ENCODE assay signal across 9 mouse cellular contexts in the genomic region with DNA sequence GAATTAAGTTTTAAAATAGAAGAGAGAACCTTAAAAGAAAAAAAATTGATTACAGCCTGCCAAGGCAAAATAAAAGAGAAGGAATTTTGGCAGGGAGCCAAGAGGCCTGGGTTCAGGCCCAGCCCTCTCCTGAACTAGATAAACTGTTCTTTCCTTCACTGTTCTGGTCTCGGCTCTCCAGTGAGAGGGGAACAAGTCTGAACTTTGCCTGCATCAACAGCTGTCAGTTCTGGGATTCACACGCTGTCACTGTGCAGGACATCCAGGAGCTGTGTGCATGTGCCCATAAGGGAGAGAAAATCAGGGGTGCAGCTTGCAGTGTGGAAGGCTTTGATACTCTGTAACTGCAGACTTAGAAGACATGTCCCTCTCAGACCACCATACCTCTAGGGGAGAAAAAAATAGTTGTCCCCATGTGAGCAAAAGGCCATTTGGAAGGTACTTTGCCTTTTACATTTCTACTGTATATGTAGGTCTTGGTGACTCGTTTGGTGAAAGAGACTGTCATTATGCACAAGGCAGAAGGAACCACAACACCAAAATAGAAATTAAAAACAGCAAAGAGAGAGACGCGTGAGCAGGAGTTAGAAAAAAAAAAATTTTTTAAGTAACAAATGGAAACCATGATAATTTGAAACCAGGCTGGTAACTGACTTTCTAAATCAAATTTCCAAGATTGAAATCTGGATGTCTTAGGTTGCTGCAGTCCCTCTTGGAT.
DNase-seq lines count a peak whose midpoint lies in the region; ATAC-seq and TF ChIP-seq lines count a peak whose summit lies in the region.
"Had no signal": no experiment of that assay in that cellular context is flagged by ENCODE, and none has a peak within 500 bp of the region (broad histone marks: within the 10 kb centered on the region; RNA-seq: fewer than 3 reads in every experiment).

No protein-coding gene starts in this region.

- H3K9me3 ChIP-seq in midbrain, embryonic 13.5 days: no peaks in the 10 kb centered on the region
- no peaks in the 10 kb centered on the region for H3K9me3 ChIP-seq in midbrain, embryonic 10.5 days (replicated peaks)
- H3K9me3 ChIP-seq in hindbrain, embryonic 13.5 days: no peaks in the 10 kb centered on the region
- H3K9me3 ChIP-seq: liver, embryonic 15.5 days had no signal

- H3K27ac ChIP-seq in cerebellum, adult 2 months (ENCODE audit: insufficient read depth, low read length): no peak overlapping the region
- H3K27ac ChIP-seq in midbrain, embryonic 13.5 days: 0 out of 2 replicates have a peak overlapping the region, but pooled peaks have one; percentile 17
- H3K27ac ChIP-seq in midbrain, embryonic 10.5 days (replicated peaks): no peak overlapping the region
- H3K27ac ChIP-seq in hindbrain, embryonic 13.5 days: no peak overlapping the region
- H3K27ac ChIP-seq: liver, embryonic 15.5 days had no signal

- ATAC-seq in midbrain, embryonic 13.5 days: no peak
- no peak for ATAC-seq in hindbrain, embryonic 13.5 days (ENCODE audit: low FRiP score)

- no peak for TF ChIP-seq CTCF in cerebellum, adult 2 months (IDR thresholded peaks at IDR 0.05; ENCODE audit: borderline replicate concordance, insufficient read depth, low read depth, low read length)

- no peak overlapping the region for H3K9ac ChIP-seq in midbrain, embryonic 13.5 days (replicated peaks)
- no peak overlapping the region for H3K9ac ChIP-seq in hindbrain, embryonic 13.5 days
- H3K9ac ChIP-seq: liver, embryonic 15.5 days had no signal

- no peak for TF ChIP-seq POLR2A in cerebellum, adult 2 months (IDR thresholded peaks at IDR 0.05; ENCODE audit: borderline replicate concordance, insufficient read depth, low read length)

- 57% methylated on average over 5 of the region's 5 CpGs for WGBS in cerebellum, adult 2 months
- WGBS in midbrain, embryonic 13.5 days: 69% methylated on average over 5 of the region's 5 CpGs
- WGBS in midbrain, embryonic 10.5 days: 80% methylated on average over 5 of the region's 5 CpGs
- 63% methylated on average over 5 of the region's 5 CpGs for WGBS in hindbrain, embryonic 13.5 days

- H3K4me3 ChIP-seq in cerebellum, adult 2 months (replicated peaks; ENCODE audit: insufficient read depth, low read depth, low read length): no peak overlapping the region
- H3K4me3 ChIP-seq in midbrain, embryonic 13.5 days (replicated peaks): no peak overlapping the region
- no peak overlapping the region for H3K4me3 ChIP-seq in midbrain, embryonic 10.5 days
- no peak overlapping the region for H3K4me3 ChIP-seq in hindbrain, embryonic 13.5 days
- H3K4me3 ChIP-seq: liver, embryonic 15.5 days had no signal

- H3K36me3 ChIP-seq in midbrain, embryonic 13.5 days: no peaks in the 10 kb centered on the region
- H3K36me3 ChIP-seq in midbrain, embryonic 10.5 days: no peaks in the 10 kb centered on the region
- no peaks in the 10 kb centered on the region for H3K36me3 ChIP-seq in hindbrain, embryonic 13.5 days
- H3K36me3 ChIP-seq: liver, embryonic 15.5 days had no signal

- no peak overlapping the region for H3K4me2 ChIP-seq in midbrain, embryonic 13.5 days (replicated peaks)
- no peak overlapping the region for H3K4me2 ChIP-seq in hindbrain, embryonic 13.5 days
- H3K4me2 ChIP-seq: liver, embryonic 15.5 days had no signal

- DNase-seq in cerebellum, adult 2 months: peak; percentile 37 to 50
- no peak for DNase-seq in cerebellum, adult 11-12 months
- DNase-seq in midbrain, embryonic 10.5 days (ENCODE audit: low spot score): no peak
- peak; percentile 67 to 69 for DNase-seq in heart, adult 18-20 months
- DNase-seq in kidney, postnatal 14 days: peak; percentile 34
- DNase-seq in thymus, postnatal 36 days: no peak

- H3K4me1 ChIP-seq in cerebellum, adult 2 months (ENCODE audit: control insufficient read depth, insufficient read depth, low read length): peaks cover 10% of the 10 kb centered on the region; the same call in 1 of the 2 replicates
- peaks cover 3% of the 10 kb centered on the region; the same call in 1 of the 2 replicates for H3K4me1 ChIP-seq in midbrain, embryonic 13.5 days (replicated peaks)
- no peaks in the 10 kb centered on the region for H3K4me1 ChIP-seq in midbrain, embryonic 10.5 days
- peaks cover 4% of the 10 kb centered on the region; the same call in 1 of the 2 replicates for H3K4me1 ChIP-seq in hindbrain, embryonic 13.5 days (replicated peaks)
- H3K4me1 ChIP-seq: liver, embryonic 15.5 days had no signal

- H3K27me3 ChIP-seq in cerebellum, adult 2 months (ENCODE audit: control insufficient read depth, insufficient read depth, low read length): no peaks in the 10 kb centered on the region
- no peaks in the 10 kb centered on the region for H3K27me3 ChIP-seq in midbrain, embryonic 13.5 days
- no peaks in the 10 kb centered on the region for H3K27me3 ChIP-seq in midbrain, embryonic 10.5 days (ENCODE audit: low read depth, poor library complexity, severe bottlenecking)
- no peaks in the 10 kb centered on the region for H3K27me3 ChIP-seq in hindbrain, embryonic 13.5 days
- H3K27me3 ChIP-seq: liver, embryonic 15.5 days had no signal

Comparison
In these comparisons a context has a peak if more than half of its experiments do, and no peak if none do; other contexts are left out.
1. DNase-seq: peak in cerebellum, adult 2 months (2 of 2), heart, adult 18-20 months (2 of 2) and kidney, postnatal 14 days (single experiment); none in cerebellum, adult 11-12 months (single experiment), midbrain, embryonic 10.5 days (single experiment) and thymus, postnatal 36 days (0 of 2).